Mouse (Mus musculus): ENCODE results near the gene Map3k4.

DNA sequence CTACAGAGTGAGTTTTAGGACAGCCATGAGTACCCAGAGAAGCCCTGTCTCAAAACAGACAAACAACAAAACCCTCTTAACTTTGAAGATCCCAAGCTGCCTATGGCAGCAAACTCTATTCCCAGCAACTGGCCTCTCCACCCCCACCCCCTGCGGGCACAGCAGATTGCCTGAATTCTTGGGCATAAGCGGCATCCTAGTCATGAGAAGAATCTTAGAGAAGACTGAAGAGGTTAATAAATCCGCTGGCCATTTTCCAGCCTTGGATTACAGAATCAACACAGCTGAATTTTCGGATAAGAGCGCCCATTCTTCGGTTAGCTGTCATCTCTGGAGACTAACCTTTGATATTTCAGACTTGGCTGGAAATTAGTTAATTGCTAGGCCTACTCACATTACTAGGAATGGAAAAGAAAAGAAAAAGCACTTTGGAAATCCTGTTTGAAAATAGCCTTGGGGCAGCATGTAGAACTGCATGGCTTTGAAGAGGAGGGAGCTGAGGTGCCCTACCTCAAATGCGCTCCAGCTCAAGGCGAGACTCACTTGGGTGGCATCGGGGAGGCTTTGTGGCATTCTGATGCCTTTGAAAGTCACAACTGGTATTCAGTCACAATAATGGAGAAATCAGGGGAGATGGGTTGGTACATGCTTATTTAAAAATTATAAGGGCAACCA, 25.2 kb upstream of the Map3k4 start:
- no peak for TF ChIP-seq CTCF (conservative IDR thresholded peaks at IDR 0.05; ENCODE audit: insufficient read depth, insufficient read length, low read depth, low read length)
- no peak for TF ChIP-seq POLR2A (IDR thresholded peaks at IDR 0.05; ENCODE audit: low read depth, low read length)
